Mouse (Mus musculus) layer of hippocampus, adult 2 months (tissue): ENCODE results near the gene Sltm. TPM values are rescaled to one million over a fixed set of nuclear protein-coding genes. Genes with fewer than 3 reads are reported as not detected.

Experiments
- DNase-seq, 2 experiments: peaks; one replicate each; pipeline ENCODE4 v3.0.0; 2022; ENCODE audit warnings: low spot score in 2 of 2
- H3K27ac ChIP-seq: fragments of 200-600 bp; 2 replicates; pipeline ENCODE4 v1.8.1; 2022
- H3K4me3 ChIP-seq: fragments of 200-600 bp; 2 replicates; pipeline ENCODE4 v1.8.1; 2022; ENCODE audit warnings: mild to moderate bottlenecking
- CTCF ChIP-seq: fragments of 200-600 bp; conservative IDR thresholded peaks from 2 replicates; pipeline ENCODE4 v1.8.1; 2022; ENCODE audit warnings: antibody characterized with exemption, mild to moderate bottlenecking, moderate library complexity
- long read RNA-seq, 2 experiments: library from polyadenylated mRNA; stranded (forward); transcript quantifications; one replicate each; pipeline ENCODE4 v2.0.0; 2021; ENCODE audit warnings: borderline mapping rate in 2 of 2
- total RNA-seq, 2 experiments: library from RNA; stranded (reverse); gene quantifications; 2 replicates each; pipeline ENCODE4 v1.2.3; 2021

Gene Sltm
- 10 to 100 TPM; 53.0 to 60.1 TPM for total RNA-seq
- long read RNA-seq, experiment 1, transcript Sltm-206 (21 exons, 3,755 nt): major isoform, 12 of 35 reads
- long read RNA-seq, experiment 1, transcript Sltm-201 (21 exons, 3,691 nt): minor isoform, 11 of 35 reads
- long read RNA-seq, experiment 1, partial matches to known transcripts: 3 of 35 reads
- long read RNA-seq, experiment 1, other reads (novel, unspliced or antisense): 9 of 35 reads
- long read RNA-seq, experiment 2, transcript Sltm-201 (21 exons, 3,691 nt): major isoform, 15 of 56 reads
- long read RNA-seq, experiment 2, transcript Sltm-206 (21 exons, 3,755 nt): minor isoform, 14 of 56 reads
- long read RNA-seq, experiment 2, partial matches to known transcripts: 5 of 56 reads
- long read RNA-seq, experiment 2, other reads (novel, unspliced or antisense): 20 of 56 reads

DNA sequence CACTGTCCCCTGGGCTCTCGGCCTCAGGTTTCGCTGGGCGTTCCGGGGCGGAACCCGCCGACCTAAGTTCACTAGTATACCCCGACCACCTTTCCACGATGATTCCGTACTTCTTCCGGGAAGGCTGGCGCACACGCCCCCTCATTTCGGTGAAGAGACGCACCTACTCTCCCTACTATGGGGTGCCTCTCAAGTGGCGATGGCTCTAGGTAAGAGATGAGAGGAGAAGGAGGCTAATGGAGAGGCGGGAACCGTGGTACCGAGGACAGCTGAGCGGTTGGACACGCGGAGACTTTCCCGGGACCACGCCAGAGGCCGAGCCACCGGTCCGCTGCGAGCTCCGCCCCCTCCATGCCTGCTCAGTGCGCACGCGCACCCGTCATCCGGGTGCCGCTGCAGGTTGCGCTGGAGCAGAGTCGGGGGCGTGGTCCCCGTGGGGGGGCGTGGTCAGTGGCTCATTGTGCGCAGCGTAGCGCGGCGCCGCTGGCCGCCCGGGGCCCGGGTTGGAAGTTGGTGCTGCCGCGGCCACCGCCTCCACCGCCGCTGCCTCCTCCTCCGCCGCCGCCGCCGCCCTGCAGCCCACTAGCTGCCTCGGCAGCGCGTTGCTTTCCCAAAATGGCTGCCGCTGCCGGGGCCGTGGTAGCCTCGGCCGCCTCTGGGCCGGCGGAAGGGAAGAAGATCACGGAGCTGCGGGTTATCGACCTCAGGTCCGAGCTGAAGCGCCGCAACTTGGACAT lies at the start of gene Sltm:
TSS of gene Sltm (plus strand) at position 450 of the 737 bp plus-strand sequence.
- peak within 1 kb of the TSS; percentile 99 for H3K27ac ChIP-seq
- peak within 1 kb of the TSS; percentile 96 for H3K4me3 ChIP-seq
- peak; percentile 97 to 99 for DNase-seq
- TF ChIP-seq CTCF: no peak

DNA sequence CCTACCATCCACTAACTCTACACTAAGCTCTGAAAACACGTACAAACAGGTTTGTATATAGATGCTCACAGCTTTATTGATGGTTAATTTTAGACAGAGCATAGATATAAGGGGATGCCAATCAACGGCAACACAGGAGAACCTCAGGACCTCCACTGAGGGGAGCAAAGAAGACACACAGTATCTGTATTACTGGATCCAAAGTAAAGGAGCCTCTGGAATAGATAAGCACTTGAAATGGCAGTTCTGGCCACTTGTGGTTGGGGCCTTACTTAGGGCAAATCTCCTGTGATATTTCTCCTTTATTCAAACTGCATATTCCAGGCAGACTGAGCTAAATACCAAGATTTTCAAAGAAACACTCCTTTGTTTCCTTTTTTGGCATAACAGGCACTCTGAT lies 49.5 kb upstream of the Sltm start:
- no peak for DNase-seq
- H3K4me3 ChIP-seq: no peak overlapping the region
- no peak overlapping the region for H3K27ac ChIP-seq
- no peak for TF ChIP-seq CTCF

DNA sequence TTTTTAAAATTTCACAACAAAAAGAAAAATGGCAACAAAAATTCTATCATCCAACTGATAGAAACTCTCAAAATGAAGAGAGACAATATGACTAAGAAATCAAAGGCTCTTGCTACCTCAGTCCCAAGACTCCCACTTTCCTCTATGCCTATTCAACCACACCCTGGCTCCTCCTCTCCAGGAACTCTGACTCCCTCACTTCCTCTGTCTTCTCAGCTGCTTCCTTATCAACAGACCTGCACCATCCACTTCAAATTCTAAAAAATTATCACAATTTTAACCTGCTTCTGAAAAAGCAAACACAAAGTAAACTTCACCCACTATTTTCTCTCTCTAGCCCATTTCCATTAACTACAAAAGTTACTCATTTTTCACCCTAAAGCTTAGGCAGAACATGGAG lies 45.6 kb upstream of the Sltm start:
- no peak overlapping the region for H3K4me3 ChIP-seq
- DNase-seq: no peak
- H3K27ac ChIP-seq: no peak overlapping the region
- TF ChIP-seq CTCF: no peak

DNA sequence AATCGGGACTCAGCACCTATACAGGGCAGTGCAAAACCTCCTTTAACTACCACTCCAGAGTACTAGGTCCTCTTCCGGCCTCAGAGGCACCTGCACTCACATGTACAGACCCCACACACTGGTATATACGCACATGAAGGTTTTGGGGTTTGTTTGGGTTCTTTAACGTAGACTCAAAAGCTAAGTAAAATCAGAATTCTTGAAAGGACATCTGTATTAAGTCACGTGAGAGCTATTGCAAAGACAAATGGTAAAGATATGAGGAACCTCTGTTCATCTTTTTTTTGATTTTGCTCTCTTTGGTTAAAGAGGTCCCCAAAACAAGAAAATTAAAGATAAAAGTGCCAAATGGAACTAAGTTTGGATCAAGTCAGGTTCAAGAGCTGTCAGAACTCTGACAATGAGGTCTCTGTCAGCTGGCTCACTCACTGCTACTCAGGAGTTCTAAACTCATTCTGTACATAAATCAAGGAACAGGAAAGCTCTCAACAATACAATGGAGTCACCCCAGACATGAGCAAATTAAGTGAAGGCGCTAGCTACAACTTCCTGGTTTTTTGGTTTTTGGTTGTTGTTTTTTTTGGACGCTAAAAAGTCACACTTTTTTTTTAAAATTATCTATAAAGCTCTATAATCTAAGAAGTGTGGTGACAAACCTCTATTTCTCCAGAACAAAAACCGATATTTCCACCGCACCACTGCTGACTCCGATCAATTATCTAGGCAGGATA lies 40.1 kb upstream of the Sltm start:
- peak overlapping the region; percentile 98 for H3K4me3 ChIP-seq
- H3K27ac ChIP-seq: peak overlapping the region; percentile 99
- no peak for DNase-seq
- TF ChIP-seq CTCF: no peak

DNA sequence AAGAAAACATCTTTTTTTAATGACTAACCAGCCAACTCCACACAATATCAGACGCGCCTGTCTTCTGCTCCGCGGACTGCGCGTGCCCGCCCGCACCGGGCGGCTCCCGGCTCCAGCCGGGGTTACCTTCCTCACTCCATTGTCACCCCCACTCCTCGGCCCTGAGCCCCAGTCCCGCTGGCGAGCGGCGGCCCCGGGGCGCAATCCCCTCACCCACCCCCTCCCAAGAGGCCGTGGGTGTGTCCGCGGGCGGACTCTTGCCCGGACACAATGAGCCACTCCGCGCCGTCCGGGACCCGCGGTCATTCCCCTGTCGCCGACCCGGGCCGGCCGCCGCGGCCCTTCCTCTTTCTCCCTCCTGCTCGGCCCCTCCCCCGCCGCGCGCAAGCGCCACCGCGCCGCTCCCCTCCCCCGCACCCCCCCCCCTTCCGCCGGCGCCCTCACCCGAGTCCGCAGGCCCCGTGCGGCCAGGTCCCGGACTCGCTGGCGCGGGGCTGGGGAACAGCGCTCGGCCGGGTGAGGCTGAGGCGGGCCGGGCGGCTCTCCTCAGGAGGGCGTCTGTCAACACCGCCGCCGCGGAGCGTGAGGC lies 39.4 kb upstream of the Sltm start:
- Histone ChIP-seq H3K27ac (peak overlapping the region; percentile 99), H3K4me3 (peak overlapping the region; percentile 98)
- TF ChIP-seq CTCF: no peak
- peak; percentile 20 to 33 for DNase-seq

DNA sequence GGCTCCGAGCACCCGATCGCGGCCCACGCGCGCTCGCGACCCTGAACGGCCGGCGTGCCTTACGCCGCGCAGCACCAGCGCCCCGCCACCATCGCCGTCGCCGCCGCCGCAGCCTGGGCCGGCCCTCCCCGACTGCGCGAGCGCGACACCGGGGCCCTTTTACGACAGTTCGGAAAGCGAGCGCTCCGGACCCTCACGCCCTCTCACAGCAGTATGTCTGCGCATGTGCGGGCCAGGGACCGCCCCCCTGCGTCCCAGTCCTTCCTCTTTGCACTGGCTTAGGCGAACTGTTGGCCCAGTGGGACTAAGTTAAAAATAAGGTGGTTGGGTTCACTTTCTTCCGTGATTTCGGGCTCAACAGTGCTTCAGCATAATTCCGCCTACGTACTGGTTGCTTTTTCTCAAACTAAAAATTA lies 38.9 kb upstream of the Sltm start, which contains the start of gene Rnf111:
TSS of gene Rnf111 (minus strand) at position 100 of the 416 bp plus-strand sequence.
- no peak for TF ChIP-seq CTCF
- Histone ChIP-seq H3K27ac (peak within 1 kb of the TSS; percentile 99), H3K4me3 (peak within 1 kb of the TSS; percentile 98)
- DNase-seq: peak; percentile 97 to 98

DNA sequence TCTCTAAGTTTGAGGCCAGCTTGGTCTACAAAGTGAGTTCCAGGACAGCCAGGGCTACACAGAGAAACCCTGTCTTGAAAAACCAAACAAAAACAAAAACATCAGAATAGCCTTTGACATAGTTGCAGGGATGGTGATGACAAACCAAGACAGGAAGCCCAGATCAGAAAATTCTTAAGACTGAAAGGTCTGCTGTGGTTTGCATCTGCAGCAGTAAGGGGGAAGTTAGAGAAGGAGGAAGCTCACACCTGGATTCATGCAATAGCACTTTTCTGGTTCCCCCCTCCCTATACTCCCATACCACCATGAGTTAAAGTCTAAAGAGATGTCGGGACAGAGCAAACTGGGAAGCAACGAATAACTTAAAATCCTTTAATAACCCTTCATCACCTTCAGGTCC lies 36.4 kb upstream of the Sltm start:
- no peak for TF ChIP-seq CTCF
- Histone ChIP-seq H3K4me3 (no peak overlapping the region), H3K27ac (no peak overlapping the region)
- DNase-seq: no peak

DNA sequence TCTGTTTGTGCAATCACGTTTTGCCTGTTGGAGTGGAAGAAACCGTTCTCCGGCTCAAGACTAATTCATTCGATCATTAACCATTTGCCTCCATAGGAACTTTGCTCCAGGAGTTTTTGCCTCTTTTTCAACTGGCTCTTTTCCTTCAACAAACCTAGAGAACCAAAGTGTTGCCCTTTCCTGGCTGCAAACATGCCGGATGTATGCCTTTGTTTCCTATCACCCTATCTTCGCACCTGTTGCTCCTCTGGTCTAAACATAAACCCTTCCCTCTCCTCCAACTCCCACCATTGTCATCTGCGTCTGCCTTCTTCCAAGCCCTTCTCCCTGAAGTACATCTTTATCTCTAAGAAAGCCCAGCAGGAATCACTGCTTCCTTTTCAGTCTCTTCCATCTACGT lies 35.8 kb upstream of the Sltm start:
- no peak overlapping the region for H3K4me3 ChIP-seq
- no peak for DNase-seq
- no peak overlapping the region for H3K27ac ChIP-seq
- TF ChIP-seq CTCF: no peak

DNA sequence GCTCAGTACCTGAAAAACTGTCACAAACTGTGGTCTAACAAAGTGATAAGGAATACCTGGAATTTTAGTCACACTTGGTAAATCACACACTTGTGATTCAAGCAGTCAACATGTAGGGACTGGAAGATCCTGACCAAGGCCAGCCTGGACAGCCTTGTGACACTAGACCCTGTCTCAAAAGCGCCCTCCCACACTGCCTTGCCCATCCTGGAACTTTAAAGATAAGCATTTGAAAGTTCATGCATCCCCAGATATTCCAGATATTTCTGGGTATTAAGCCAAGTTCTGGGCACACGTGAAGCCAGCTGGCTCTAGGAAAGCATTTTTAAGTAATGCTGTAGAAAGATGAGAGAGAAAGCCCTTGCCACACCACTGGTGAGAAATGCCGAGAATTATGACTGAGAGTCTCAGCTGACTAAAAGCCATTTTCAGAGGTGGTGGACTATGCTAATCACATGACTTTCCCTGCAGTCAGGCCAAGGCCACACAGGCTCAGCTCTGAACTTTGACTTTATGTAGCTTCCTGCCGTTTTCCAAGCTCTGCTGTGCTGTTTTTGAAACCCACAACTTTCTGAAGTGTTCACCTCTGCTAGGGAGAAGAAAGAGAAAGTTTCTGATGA lies 32.5 kb upstream of the Sltm start:
- no peak overlapping the region for H3K4me3 ChIP-seq
- DNase-seq: no peak
- no peak overlapping the region for H3K27ac ChIP-seq
- no peak for TF ChIP-seq CTCF

DNA sequence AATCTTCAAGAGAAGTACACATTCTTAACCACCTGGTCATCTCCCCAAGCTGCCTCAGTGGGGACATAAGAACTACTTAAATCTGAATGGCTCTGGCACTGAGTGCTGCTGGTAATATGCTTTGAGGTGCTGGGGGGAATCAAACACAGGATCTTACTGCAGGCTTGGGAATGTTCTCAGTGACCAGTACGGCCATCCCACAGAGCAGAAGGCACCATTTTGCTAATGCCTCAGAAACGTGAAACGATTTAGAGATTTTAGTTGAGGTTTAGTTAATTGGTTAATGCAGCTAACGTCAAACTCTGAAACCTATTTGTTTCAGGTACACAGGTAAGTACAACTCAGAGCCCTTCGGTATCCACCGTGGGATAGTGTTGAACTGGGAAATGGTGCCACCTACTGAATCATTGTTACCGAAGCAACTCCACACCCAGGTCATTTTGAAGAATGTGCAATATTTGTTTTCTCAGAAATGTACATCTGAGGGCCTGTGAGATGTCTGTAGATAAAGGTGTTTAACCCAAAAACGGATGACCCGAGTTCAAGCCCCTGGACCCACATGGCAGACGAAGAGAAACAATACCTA lies 31.5 kb upstream of the Sltm start:
- peak; percentile 66 for TF ChIP-seq CTCF
- Histone ChIP-seq H3K4me3 (no peak overlapping the region), H3K27ac (no peak overlapping the region)
- peak in 1 of 2 experiments; percentile 16 for DNase-seq

DNA sequence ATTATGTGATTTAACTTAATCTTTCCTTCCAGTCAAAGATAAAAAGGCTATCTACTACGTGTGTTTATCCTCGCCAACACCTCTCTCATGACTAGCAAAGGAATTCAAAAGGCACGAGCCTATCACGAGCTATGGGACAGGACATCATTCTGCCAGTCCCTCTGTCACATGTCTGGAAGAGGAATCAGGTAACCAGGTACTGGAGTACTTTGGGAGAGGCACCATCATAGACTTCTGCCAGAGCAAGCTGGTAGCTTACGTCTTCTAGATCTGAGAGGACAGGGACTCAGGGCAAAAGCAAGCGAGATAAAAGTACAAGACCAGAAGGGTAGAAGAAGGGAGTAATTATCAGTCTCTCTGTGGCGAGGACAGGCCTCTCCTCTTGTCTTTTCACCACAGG lies 30.9 kb upstream of the Sltm start:
- no peak for TF ChIP-seq CTCF
- no peak for DNase-seq
- Histone ChIP-seq H3K4me3 (no peak overlapping the region), H3K27ac (no peak overlapping the region)

DNA sequence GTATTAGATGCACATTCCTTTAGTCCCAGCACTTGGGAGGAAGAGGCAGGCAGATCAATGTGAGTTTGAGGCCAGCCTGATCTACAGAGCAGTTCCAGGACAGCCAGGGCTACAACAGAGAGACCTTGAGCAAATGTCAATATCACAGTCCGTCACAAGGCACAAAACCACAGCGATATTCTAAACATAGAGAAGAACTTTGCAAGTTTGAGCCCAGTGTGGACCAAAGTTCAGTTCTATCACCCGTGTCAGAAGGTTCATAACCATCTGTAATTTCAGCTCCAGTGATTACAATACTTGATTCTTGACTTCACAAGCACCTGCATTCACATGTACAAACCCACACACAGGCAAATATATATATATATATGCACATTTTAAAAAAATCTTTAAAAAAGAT lies 21.9 kb upstream of the Sltm start:
- no peak overlapping the region for H3K27ac ChIP-seq
- H3K4me3 ChIP-seq: no peak overlapping the region
- DNase-seq: no peak
- no peak for TF ChIP-seq CTCF
